Mouse (Mus musculus) midbrain, embryonic 11.5 days (tissue): ENCODE data around the gene Stx8. TPM values are rescaled to one million over a fixed set of nuclear protein-coding genes. Genes with fewer than 3 reads are reported as not detected.

Experiments
- ATAC-seq: fragments of 200-750 bp; cut with Nextera tagmentation; 2 replicates; pipeline ENCODE4 v1.8.0; 2017; ENCODE audit warnings: moderate TSS enrichment, moderate library complexity; ENCODE audit not compliant: low FRiP score
- DNase-seq: peaks from one replicate; pipeline ENCODE4 v3.0.0; 2015; ENCODE audit warnings: low spot score; ENCODE audit errors: missing footprints
- H3K27ac ChIP-seq: fragments of 300-500 bp; sonication (generic); 2 replicates; pipeline ENCODE4 v1.5.1; 2014; ENCODE audit warnings: low read depth, low read length
- H3K27me3 ChIP-seq: fragments of 300-500 bp; sonication (generic); 2 replicates; pipeline ENCODE4 v1.6.1; 2014; ENCODE audit warnings: mild to moderate bottlenecking, low read length, moderate library complexity, mixed read lengths; ENCODE audit not compliant: control insufficient read depth, insufficient read depth
- H3K36me3 ChIP-seq: fragments of 300-500 bp; sonication (generic); 2 replicates; pipeline ENCODE4 v1.6.1; 2014; ENCODE audit warnings: mild to moderate bottlenecking, low read length, moderate library complexity, mixed read lengths; ENCODE audit not compliant: control insufficient read depth, insufficient read depth
- H3K4me1 ChIP-seq: fragments of 300-500 bp; sonication (generic); 2 replicates; pipeline ENCODE4 v1.6.1; 2014; ENCODE audit warnings: low read length; ENCODE audit not compliant: control insufficient read depth, insufficient read depth
- H3K4me2 ChIP-seq: fragments of 300-500 bp; sonication (generic); 2 replicates; pipeline ENCODE4 v1.6.1; 2014; ENCODE audit warnings: mild to moderate bottlenecking, moderate library complexity
- H3K4me3 ChIP-seq: fragments of 300-500 bp; sonication (generic); 2 replicates; pipeline ENCODE4 v1.5.1; 2014; ENCODE audit warnings: low read depth, low read length
- H3K9ac ChIP-seq: fragments of 300-500 bp; sonication (generic); 2 replicates; pipeline ENCODE4 v1.6.1; 2014; ENCODE audit warnings: low read length
- H3K9me3 ChIP-seq: fragments of 300-500 bp; sonication (generic); 2 replicates; pipeline ENCODE4 v1.6.1; 2016; ENCODE audit warnings: low read length; ENCODE audit not compliant: control insufficient read depth
- WGBS: fragments of 180-500 bp; shearing (Covaris S2); extraction: QIAGEN DNeasy Blood & Tissue Kit; methylation state at CpG from one replicate; pipeline ENCODE4 v1.1.7; 2014; 5-methylcytosine and 5-hydroxymethylcytosine counted together
- polyA plus RNA-seq: library from polyadenylated mRNA; unstranded; fragments of >200 nt; fragmentation: Nextera tagmentation; extraction: Ambion mirVana; gene quantifications from 2 replicates; pipeline ENCODE4 v1.2.1, GENCODE M21; 2014

Stx8 gene
- polyA plus RNA-seq, 1 experiment from 2014 or later = 55.3 TPM

DNA sequence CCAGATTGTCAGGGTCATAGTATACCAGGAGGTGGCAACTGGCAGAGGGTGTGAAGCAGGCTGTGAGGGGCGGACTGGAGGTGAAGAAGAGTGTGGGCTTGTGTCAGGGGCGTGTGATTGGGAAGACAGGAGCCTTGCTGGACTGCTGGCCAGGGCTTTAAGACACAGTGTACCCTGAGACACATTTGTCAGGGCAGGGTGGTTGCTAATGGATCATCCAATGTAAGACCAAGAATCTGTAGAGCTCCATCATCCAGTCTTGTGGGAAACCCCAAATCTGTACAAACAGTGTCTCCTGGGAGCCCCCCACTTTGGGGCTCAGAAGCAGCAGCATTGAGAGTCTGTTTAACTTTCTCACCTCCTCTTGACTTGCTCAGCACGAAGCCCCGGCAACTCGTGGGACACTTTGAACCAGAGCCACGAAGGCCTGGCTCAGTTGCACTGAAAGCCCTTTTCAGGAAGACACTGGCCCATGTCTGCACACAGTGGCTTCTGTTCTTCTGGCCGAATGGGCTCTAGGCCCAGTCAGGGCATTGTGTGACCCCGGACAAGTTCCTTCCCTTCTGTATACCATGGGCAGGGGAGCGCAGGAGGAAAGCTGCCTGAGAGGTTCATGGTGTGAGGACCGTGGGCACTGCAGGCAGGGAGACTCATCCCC is 239.7 kb downstream of the Stx8 start:
- Histone ChIP-seq H3K27me3 (no peaks in the 10 kb centered on the region), H3K4me1 (no peaks in the 10 kb centered on the region), H3K27ac (no peak overlapping the region), H3K4me2 (no peak overlapping the region), H3K9me3 (no peaks in the 10 kb centered on the region), H3K9ac (no peak overlapping the region), H3K36me3 (no peaks in the 10 kb centered on the region), H3K4me3 (no peak overlapping the region)
- 91% methylated on average over 10 of the region's 10 CpGs for WGBS
- no peak for DNase-seq
- no peak for ATAC-seq

DNA sequence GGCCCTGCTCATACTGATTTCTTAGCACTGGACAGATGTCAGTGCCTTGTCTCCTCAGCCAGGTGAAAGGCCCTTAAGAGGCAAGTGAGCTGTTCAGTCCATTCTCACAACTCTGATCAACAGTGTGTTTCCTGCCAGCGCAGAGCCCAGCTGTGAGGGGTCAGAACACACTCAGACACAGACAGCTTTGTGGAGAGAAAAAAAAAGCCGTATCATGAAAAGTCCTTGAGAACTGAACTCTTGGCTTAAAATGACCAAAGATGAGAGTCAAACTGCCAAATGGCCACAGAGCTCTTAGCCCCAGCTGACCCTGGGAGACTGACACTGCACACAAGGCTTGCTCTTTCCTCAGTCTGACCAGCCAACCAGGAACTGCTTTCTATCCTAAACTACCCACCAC is 242.0 kb downstream of the Stx8 start:
- WGBS = 90% methylated on average over 2 of the region's 2 CpGs
- Histone ChIP-seq H3K36me3 (no peaks in the 10 kb centered on the region), H3K4me2 (no peak overlapping the region), H3K4me3 (no peak overlapping the region), H3K4me1 (peaks cover 6% of the 10 kb centered on the region), H3K9ac (no peak overlapping the region), H3K27ac (no peak overlapping the region), H3K9me3 (no peaks in the 10 kb centered on the region), H3K27me3 (no peaks in the 10 kb centered on the region)
- DNase-seq (no peak), ATAC-seq (no peak)

DNA sequence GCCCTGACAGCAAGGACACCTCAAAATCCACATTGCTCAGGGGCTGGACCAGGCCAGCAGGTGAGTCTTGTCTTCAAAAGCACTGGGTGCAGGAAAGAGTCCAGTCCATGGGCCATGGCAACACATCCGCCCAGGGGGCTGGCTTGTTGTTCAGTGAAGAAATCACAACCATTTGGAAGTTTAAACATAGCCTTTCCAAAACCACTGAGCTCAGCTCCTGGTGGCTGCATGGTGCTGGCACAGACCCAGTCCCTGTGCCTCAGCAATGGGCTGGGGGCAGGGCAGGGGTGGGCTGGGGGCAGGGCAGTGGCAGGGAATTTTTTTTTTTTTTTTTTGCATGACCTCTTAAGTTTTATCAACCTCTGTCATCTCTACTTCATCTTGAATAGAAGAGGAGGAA is 242.6 kb downstream of the Stx8 start:
- ATAC-seq (no peak), DNase-seq (no peak)
- H3K27ac ChIP-seq = no peak overlapping the region
- H3K4me1 ChIP-seq = peaks cover 6% of the 10 kb centered on the region
- no peaks in the 10 kb centered on the region for H3K27me3 ChIP-seq
- H3K36me3 ChIP-seq = no peaks in the 10 kb centered on the region
- no peak overlapping the region for H3K4me3 ChIP-seq
- H3K9me3 ChIP-seq = no peaks in the 10 kb centered on the region
- 95% methylated on average over 1 of the region's 1 CpGs for WGBS
- no peak overlapping the region for H3K9ac ChIP-seq
- no peak overlapping the region for H3K4me2 ChIP-seq

DNA sequence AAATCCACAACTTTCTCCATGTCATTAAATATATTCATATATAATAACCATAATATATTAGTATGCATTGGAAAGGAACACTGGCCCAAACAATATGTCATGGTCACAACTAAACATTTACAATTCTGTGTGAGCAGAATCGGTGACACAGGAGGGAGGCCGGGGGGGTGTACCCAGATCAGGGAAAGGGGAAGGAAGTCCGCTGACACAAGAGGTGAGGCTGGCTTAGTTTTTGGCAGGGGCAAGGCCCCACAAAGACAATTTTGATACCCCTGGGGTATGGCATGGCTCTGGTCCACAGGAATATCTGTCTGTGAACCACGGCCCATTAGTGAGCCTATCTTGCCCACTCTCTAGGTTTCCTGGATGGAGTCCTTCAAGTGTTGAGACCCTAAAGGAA is 243.5 kb downstream of the Stx8 start:
- ATAC-seq (no peak), DNase-seq (no peak)
- H3K27ac ChIP-seq = no peak overlapping the region
- no peaks in the 10 kb centered on the region for H3K27me3 ChIP-seq
- H3K9me3 ChIP-seq = no peaks in the 10 kb centered on the region
- H3K4me2 ChIP-seq = no peak overlapping the region
- peaks cover 9% of the 10 kb centered on the region for H3K4me1 ChIP-seq
- no peak overlapping the region for H3K4me3 ChIP-seq
- 89% methylated on average over 4 of the region's 4 CpGs for WGBS
- H3K36me3 ChIP-seq = no peaks in the 10 kb centered on the region
- H3K9ac ChIP-seq = no peak overlapping the region

DNA sequence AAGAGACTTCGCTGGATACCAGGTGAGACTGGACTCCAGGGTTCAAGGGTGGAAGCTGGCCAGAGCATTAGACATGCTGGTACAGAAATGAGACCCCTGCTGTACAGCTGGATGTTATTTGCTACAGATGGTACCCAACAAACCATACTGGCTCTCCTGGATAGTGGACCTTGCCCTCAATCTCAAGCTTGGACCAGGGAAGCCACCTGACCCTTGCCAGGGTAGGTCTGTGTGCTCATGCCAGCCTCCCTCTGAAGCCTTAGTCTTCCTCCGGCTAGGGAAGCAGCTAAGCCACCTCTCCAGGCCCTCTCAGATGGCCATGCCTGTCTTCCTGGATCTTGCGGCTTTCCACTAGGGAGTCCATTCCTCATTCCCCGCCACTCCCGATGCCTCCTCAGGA is 244.7 kb downstream of the Stx8 start:
- no peaks in the 10 kb centered on the region for H3K36me3 ChIP-seq
- WGBS = 93% methylated on average over 5 of the region's 5 CpGs

DNA sequence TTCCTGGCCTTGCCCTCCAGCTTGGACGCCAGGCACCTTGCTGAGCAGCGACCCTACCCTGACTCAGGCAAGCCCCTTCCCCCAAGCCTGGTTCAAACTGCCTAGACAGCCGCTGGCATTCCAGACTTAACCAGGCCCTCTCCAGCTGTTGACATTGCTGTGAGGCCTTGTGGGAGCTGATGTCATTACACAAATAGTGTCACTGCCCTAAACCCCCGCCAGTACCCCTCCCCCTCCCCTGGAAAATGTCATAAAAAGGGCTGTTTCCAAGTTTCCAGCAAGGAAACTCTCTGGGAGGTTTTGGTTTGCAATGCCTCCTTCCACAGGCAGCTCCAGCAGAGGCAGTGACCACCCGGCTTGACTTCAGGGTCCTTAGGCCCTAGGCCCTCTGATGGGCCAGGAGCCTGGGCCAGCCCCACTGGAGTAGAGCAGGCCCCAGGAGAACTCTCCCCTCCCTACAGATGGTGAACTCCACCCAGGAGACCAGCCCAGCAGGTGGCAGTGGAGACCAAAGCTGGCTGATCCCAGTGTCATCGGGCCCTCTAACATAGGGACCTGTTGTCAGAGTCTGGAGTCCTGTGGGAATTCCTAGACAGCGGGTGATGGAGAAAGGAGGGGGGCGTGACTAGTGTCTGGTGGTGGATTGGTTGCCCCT is 246.1 kb downstream of the Stx8 start:
- H3K27me3 ChIP-seq = no peaks in the 10 kb centered on the region
- no peak overlapping the region for H3K4me2 ChIP-seq
- DNase-seq (peak; percentile 90), ATAC-seq (peak; percentile 22; the same call in 1 of the 2 replicates)
- H3K9ac ChIP-seq = no peak overlapping the region
- H3K9me3 ChIP-seq = no peaks in the 10 kb centered on the region
- H3K4me3 ChIP-seq = no peak overlapping the region
- peaks cover 32% of the 10 kb centered on the region for H3K4me1 ChIP-seq
- WGBS = 65% methylated on average over 8 of the region's 8 CpGs
- no peak overlapping the region; the same call in 1 of the 2 replicates for H3K27ac ChIP-seq
- no peaks in the 10 kb centered on the region for H3K36me3 ChIP-seq

More for the DNA sequence above, 244.7 kb downstream of the Stx8 start:
- Histone ChIP-seq H3K27ac (no peak overlapping the region), H3K4me1 (peaks cover 22% of the 10 kb centered on the region), H3K9me3 (no peaks in the 10 kb centered on the region), H3K4me2 (no peak overlapping the region), H3K27me3 (no peaks in the 10 kb centered on the region), H3K4me3 (no peak overlapping the region), H3K9ac (no peak overlapping the region)
- no peak for ATAC-seq
- DNase-seq = no peak

DNA sequence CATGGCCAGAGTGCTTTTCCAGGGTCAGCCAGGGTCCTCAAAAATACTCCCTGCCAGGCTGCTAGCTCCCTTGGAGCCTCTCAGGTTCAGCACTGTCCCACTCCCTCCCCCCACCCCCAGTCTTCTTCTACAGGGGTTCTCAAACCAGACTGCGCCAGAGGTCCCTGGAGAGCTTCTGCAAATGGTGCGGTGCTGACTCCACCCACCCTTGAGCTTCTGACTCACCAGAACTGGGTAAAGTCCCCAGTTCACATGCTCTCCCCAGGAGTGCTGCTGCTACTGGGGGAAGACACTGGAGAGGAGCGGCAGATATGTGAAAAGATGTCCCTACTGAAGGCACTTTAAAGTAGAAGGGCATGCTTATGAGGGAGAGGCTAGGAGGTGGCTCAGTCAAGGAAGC is 247.9 kb downstream of the Stx8 start:
- WGBS = 82% methylated on average over 3 of the region's 3 CpGs
- H3K9ac ChIP-seq = no peak overlapping the region
- no peaks in the 10 kb centered on the region for H3K27me3 ChIP-seq
- no peaks in the 10 kb centered on the region for H3K9me3 ChIP-seq
- H3K36me3 ChIP-seq = no peaks in the 10 kb centered on the region
- no peak overlapping the region for H3K4me2 ChIP-seq
- peaks cover 38% of the 10 kb centered on the region for H3K4me1 ChIP-seq
- ATAC-seq (no peak), DNase-seq (no peak)
- H3K27ac ChIP-seq = no peak overlapping the region
- no peak overlapping the region for H3K4me3 ChIP-seq

DNA sequence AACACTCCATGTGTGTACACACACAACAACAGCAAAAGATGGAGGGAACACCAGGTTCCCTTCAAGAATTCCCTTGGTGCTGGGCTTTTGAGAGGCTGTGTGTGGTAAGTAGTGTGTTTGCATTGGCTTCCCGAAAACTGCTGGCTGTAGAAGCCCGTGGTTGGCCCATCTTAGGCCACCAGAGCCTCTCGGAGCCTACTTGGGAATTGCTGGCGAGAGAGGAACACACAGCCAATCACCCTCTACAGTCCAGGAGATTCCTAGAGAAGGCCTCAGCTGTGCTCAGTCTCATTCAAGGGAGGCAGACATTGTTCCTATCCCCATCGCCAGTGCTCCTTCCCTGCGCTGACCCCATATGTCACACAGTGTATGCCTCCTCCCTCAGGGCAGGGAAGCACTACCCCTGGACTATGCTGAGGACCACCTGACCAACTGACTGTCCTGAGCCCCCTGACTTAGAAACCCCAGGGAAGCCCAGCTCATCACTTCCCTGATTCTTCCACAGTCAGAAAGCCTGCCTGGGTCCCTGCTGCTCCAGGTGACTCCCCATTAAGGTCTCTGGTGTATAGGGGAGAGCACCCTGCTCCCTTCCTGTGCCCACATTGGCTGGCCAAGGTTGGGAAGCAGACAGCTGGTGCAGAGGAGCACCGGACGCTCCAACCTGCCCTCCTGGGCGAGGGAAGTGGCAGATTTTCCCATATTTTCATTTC is 248.7 kb downstream of the Stx8 start:
- Histone ChIP-seq H3K36me3 (no peaks in the 10 kb centered on the region), H3K4me2 (no peak overlapping the region; the same call in 1 of the 2 replicates), H3K4me1 (peaks cover 38% of the 10 kb centered on the region)

More for the DNA sequence above, 248.7 kb downstream of the Stx8 start:
- ATAC-seq (peak; percentile 48), DNase-seq (peak; percentile 90)
- Histone ChIP-seq H3K9ac (no peak overlapping the region), H3K27ac (peak overlapping the region; percentile 84), H3K27me3 (no peaks in the 10 kb centered on the region), H3K4me3 (no peak overlapping the region), H3K9me3 (no peaks in the 10 kb centered on the region)
- 56% methylated on average over 9 of the region's 9 CpGs for whole genome bisulfite sequencing
